Mouse (Mus musculus) embryonic facial prominence, embryonic 11.5 days (tissue): ENCODE measurements around the gene Ccdc81. TPM values are rescaled to one million over a fixed set of nuclear protein-coding genes. Genes with fewer than 3 reads are reported as not detected.

Experiments used
- ATAC-seq: fragments of 200-750 bp; cut with Nextera tagmentation; replicated peaks from 2 replicates; pipeline ENCODE4 v1.8.0; 2017; ENCODE audit warnings: low read depth; ENCODE audit not compliant: insufficient number of reproducible peaks, low FRiP score, low TSS enrichment
- DNase-seq: peaks from one replicate; pipeline ENCODE4 v3.0.0-alpha.2; 2015; ENCODE audit warnings: low spot score
- H3K27ac ChIP-seq: fragments of 300-500 bp; sonication (generic); replicated peaks from 2 replicates; pipeline ENCODE4 v1.5.1; 2014; ENCODE audit warnings: mild to moderate bottlenecking, low read depth, low read length, control low read depth
- H3K27me3 ChIP-seq: fragments of 300-500 bp; sonication (generic); 2 replicates; pipeline ENCODE4 v1.6.1; 2014; ENCODE audit warnings: mild to moderate bottlenecking, low read length, moderate library complexity, mixed read lengths; ENCODE audit not compliant: control insufficient read depth, insufficient read depth
- H3K36me3 ChIP-seq: fragments of 300-500 bp; sonication (generic); replicated peaks from 2 replicates; pipeline ENCODE4 v1.6.1; 2014; ENCODE audit warnings: low read depth, mild to moderate bottlenecking, low read length, moderate library complexity, mixed read lengths; ENCODE audit not compliant: control insufficient read depth, insufficient read depth
- H3K4me1 ChIP-seq: fragments of 300-500 bp; sonication (generic); 2 replicates; pipeline ENCODE4 v1.6.1; 2014; ENCODE audit warnings: low read length, mixed read lengths; ENCODE audit not compliant: control insufficient read depth, insufficient read depth
- H3K4me2 ChIP-seq: fragments of 300-500 bp; sonication (generic); 2 replicates; pipeline ENCODE4 v1.6.1; 2014; ENCODE audit warnings: low read depth, mild to moderate bottlenecking, control low read depth, low read length, moderate library complexity
- H3K4me3 ChIP-seq: fragments of 300-500 bp; sonication (generic); 2 replicates; pipeline ENCODE4 v1.5.1; 2014; ENCODE audit warnings: low read depth, low read length, control low read depth
- H3K9ac ChIP-seq: fragments of 300-500 bp; sonication (generic); replicated peaks from 2 replicates; pipeline ENCODE4 v1.6.1; 2014; ENCODE audit warnings: mild to moderate bottlenecking, control low read depth, low read length
- H3K9me3 ChIP-seq: fragments of 300-500 bp; sonication (generic); replicated peaks from 2 replicates; pipeline ENCODE4 v1.6.1; 2016; ENCODE audit warnings: mild to moderate bottlenecking, low read length, inconsistent platforms, mixed read lengths; ENCODE audit not compliant: control insufficient read depth
- WGBS: fragments of 180-500 bp; shearing (Covaris S2); extraction: QIAGEN DNeasy Blood & Tissue Kit; methylation state at CpG from one replicate; pipeline ENCODE4 v1.1.7; 2014; 5-methylcytosine and 5-hydroxymethylcytosine counted together
- polyA plus RNA-seq: library from polyadenylated mRNA; unstranded; fragments of >200 nt; fragmentation: Nextera tagmentation; extraction: Ambion mirVana; gene quantifications from 2 replicates; pipeline ENCODE4 v1.2.1, GENCODE M21; 2014

The Ccdc81 gene
- 0.46 and 0.55 TPM in 2 replicates for polyA plus RNA-seq

- H3K4me3 ChIP-seq: no peak within 1 kb of the TSS
These were observed at the start of gene Ccdc81 for GRCm38 (mm10) chr7:89903442-89904343. TSS of gene Ccdc81 (minus strand) at chr7:89903629.

GRCm38 (mm10) chr7:89949403-89949802 is 46.0 kb upstream of the Ccdc81 start:
- Histone ChIP-seq H3K4me2 (no peak overlapping the region), H3K4me1 (no peaks in the 10 kb centered on the region), H3K27ac (no peak overlapping the region), H3K27me3 (no peaks in the 10 kb centered on the region), H3K36me3 (no peaks in the 10 kb centered on the region; the same call in 1 of the 2 replicates), H3K9ac (no peak overlapping the region), H3K9me3 (no peaks in the 10 kb centered on the region), H3K4me3 (no peak overlapping the region)
- DNase-seq (no peak), ATAC-seq (no peak)
- 70% methylated on average over 4 of the region's 4 CpGs for WGBS

More at GRCm38 (mm10) chr7:89903442-89904343, at the start of gene Ccdc81:
- no peaks in the 10 kb centered on the region for H3K4me1 ChIP-seq
- DNase-seq (peak; percentile 69), ATAC-seq (peak; percentile 70; the same call in 1 of the 2 replicates)
- H3K4me2 ChIP-seq: 0 out of 2 replicates have a peak within 1 kb of the TSS, but pooled peaks have one; percentile 15
- H3K36me3 ChIP-seq: no peaks in the 10 kb centered on the region
- WGBS: 33% methylated on average over 22 of the region's 22 CpGs
- no peak within 1 kb of the TSS for H3K9ac ChIP-seq
- no peaks in the 10 kb centered on the region for H3K9me3 ChIP-seq
- no peaks in the 10 kb centered on the region for H3K27me3 ChIP-seq
- H3K27ac ChIP-seq: no peak within 1 kb of the TSS

- no peak overlapping the region for H3K27ac ChIP-seq
- H3K4me3 ChIP-seq: no peak overlapping the region
- no peak overlapping the region for H3K4me2 ChIP-seq
- no peaks in the 10 kb centered on the region for H3K9me3 ChIP-seq
- WGBS: 91% methylated on average over 7 of the region's 7 CpGs
- no peaks in the 10 kb centered on the region for H3K4me1 ChIP-seq
- H3K27me3 ChIP-seq: no peaks in the 10 kb centered on the region
- ATAC-seq (no peak), DNase-seq (no peak)
- no peaks in the 10 kb centered on the region for H3K36me3 ChIP-seq
- H3K9ac ChIP-seq: no peak overlapping the region
These were observed 44.6 kb upstream of the Ccdc81 start for GRCm38 (mm10) chr7:89948026-89948425.

- peak within 1 kb of the TSS; percentile 67 for H3K4me2 ChIP-seq
- WGBS: under 1% methylated on average over 45 of the region's 45 CpGs
- H3K9me3 ChIP-seq: no peaks in the 10 kb centered on the region
These were observed 37.4 kb upstream of the Ccdc81 start, which contains the start of gene Hikeshi for GRCm38 (mm10) chr7:89940571-89941463. TSS of gene Hikeshi (minus strand) at chr7:89941204.

GRCm38 (mm10) chr7:89939497-89940353 is 36.3 kb upstream of the Ccdc81 start:
- H3K9ac ChIP-seq: peak overlapping the region; percentile 33; the same call in 1 of the 2 replicates
- H3K4me1 ChIP-seq: no peaks in the 10 kb centered on the region
- H3K4me3 ChIP-seq: peak overlapping the region; percentile 83
- no peak for ATAC-seq
- no peaks in the 10 kb centered on the region for H3K27me3 ChIP-seq
- H3K27ac ChIP-seq: no peak overlapping the region
- H3K4me2 ChIP-seq: peak overlapping the region; percentile 67
- 58% methylated on average over 15 of the region's 15 CpGs for WGBS
- H3K36me3 ChIP-seq: no peaks in the 10 kb centered on the region
- no peaks in the 10 kb centered on the region for H3K9me3 ChIP-seq
- peak; percentile 8 for DNase-seq

More at GRCm38 (mm10) chr7:89940571-89941463, 37.4 kb upstream of the Ccdc81 start, which contains the start of gene Hikeshi:
- Histone ChIP-seq H3K27ac (peak within 1 kb of the TSS; percentile 53), H3K9ac (peak within 1 kb of the TSS; percentile 72), H3K36me3 (no peaks in the 10 kb centered on the region), H3K4me1 (no peaks in the 10 kb centered on the region), H3K4me3 (peak within 1 kb of the TSS; percentile 83), H3K27me3 (no peaks in the 10 kb centered on the region)
- DNase-seq (peak; percentile 100), ATAC-seq (peak; percentile 98)

GRCm38 (mm10) chr7:89923441-89924180 is 20.2 kb upstream of the Ccdc81 start:
- no peak overlapping the region for H3K4me2 ChIP-seq
- ATAC-seq (no peak), DNase-seq (no peak)
- no peaks in the 10 kb centered on the region for H3K27me3 ChIP-seq
- no peaks in the 10 kb centered on the region for H3K9me3 ChIP-seq
- no peak overlapping the region for H3K27ac ChIP-seq
- no peak overlapping the region for H3K9ac ChIP-seq
- H3K36me3 ChIP-seq: no peaks in the 10 kb centered on the region
- H3K4me3 ChIP-seq: no peak overlapping the region
- no peaks in the 10 kb centered on the region for H3K4me1 ChIP-seq
- WGBS: 95% methylated on average over 15 of the region's 15 CpGs

GRCm38 (mm10) chr7:89917776-89918175 is 14.3 kb upstream of the Ccdc81 start:
- Histone ChIP-seq H3K4me1 (no peaks in the 10 kb centered on the region), H3K9me3 (no peaks in the 10 kb centered on the region), H3K4me2 (no peak overlapping the region), H3K27me3 (no peaks in the 10 kb centered on the region), H3K36me3 (no peaks in the 10 kb centered on the region), H3K27ac (no peak overlapping the region), H3K4me3 (no peak overlapping the region), H3K9ac (no peak overlapping the region)
- ATAC-seq: no peak
- no peak for DNase-seq
- WGBS: 93% methylated on average over 4 of the region's 4 CpGs
